Mouse (Mus musculus): ENCODE results near the gene Imp4.

Imp4 gene

GRCm38 (mm10) chr1:34481920-34482669 lies 42.4 kb downstream of the Imp4 start:
- no peak for TF ChIP-seq GATA4 (IDR thresholded peaks at IDR 0.05; ENCODE audit: insufficient replicate concordance, low read length)

- TF ChIP-seq GATA4 (IDR thresholded peaks at IDR 0.05; ENCODE audit: insufficient replicate concordance, low read length): no peak
These were observed 44.8 kb downstream of the Imp4 start for GRCm38 (mm10) chr1:34484470-34484869.

- TF ChIP-seq GATA4 (IDR thresholded peaks at IDR 0.05; ENCODE audit: insufficient replicate concordance, low read length): no peak
These were observed 46.0 kb downstream of the Imp4 start for GRCm38 (mm10) chr1:34485461-34486188.

GRCm38 (mm10) chr1:34487383-34487782 lies 47.7 kb downstream of the Imp4 start:
- no peak for TF ChIP-seq GATA4 (IDR thresholded peaks at IDR 0.05; ENCODE audit: insufficient replicate concordance, low read length)

- no peak for TF ChIP-seq GATA4 (IDR thresholded peaks at IDR 0.05; ENCODE audit: insufficient replicate concordance, low read length)
These were observed 50.3 kb downstream of the Imp4 start for GRCm38 (mm10) chr1:34489852-34490541.

- no peak for TF ChIP-seq GATA4 (IDR thresholded peaks at IDR 0.05; ENCODE audit: insufficient replicate concordance, low read length)
These were observed 51.8 kb downstream of the Imp4 start for GRCm38 (mm10) chr1:34491480-34491879.
